Mouse (Mus musculus): ENCODE results near the gene Tmem217.
"Not testable (repeated sequence)": the region's sequence is repeated elsewhere in the genome, so short reads cannot be mapped to it uniquely, and the experiment has no call there.

Tmem217 gene

DNA sequence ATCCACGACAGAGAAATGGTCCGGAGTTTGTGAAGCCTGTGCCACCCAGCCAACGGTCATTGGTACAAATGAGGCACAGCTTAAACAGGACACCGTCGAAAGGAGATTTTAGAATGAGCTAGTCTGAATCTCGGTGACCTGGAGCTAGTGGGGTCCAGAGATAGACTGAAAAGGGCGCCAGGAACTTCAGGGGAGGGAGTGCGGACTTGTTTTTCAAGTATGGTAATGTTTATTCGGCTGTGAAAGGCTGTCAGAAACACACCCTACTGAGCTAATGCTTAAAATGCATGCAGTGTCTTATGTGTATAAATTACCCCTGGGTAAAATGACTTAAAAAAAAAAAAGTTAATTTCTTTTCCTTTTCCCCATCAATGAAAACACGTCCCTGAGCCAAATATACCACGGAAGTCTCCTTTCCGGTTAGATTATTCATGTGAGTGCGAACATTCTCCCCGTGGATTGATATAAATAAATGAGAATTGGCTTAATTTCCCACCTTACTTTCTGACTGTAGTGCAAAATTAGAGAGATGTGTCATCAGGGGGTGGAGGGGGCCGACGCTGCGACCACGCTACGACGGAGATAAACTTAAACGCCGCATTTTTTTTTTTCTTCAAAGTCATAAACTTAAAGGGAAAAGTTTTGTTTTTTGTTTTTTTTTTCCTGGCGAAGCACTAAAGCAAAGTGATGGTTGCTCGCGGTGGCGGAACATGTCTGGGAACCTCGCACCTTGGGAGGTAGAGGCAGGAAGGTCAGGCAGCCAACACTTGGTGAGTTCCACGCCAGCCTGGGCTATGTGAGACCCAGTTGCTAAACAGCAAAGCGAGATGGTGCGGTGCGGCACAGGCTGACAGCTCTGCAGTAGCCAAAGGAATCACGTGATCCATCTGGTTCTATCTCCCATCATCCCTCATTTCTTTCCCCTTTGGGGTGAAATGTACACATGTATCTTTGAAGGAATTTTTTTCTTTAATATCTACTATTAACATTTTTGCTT, 49.2 kb downstream of the Tmem217 start:
- no peak for DNase-seq (ENCODE audit: low read depth)

DNA sequence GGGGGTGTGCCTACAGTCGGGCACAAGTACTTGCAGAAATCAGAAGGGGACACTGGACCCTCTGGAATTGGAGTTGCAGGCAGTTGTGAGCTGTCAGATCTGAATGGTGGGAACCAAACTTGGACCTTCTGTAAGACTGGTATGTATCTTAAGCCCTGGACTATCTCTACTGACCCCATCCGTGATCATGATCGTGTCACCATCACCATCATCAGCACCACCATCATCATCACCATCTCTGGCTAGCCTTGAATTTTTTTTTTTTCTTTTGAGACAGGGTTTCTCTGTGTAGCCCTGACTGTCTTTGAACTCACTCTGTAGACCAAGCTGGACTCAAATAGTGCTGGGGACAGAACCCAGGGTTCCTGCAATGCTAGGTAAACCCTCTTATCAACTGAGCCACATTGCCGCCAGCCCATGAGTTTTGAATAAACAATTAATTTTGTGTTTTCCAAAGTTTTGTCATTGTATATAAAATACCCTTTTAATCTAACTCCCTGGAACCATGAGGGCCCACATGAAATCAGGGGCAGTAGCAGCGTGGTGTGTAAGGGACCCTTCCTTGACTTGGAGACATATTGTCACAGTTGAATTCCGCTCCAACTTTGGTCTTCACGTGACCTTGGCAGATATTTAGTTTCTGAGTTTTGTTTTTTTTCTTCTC, 50.0 kb downstream of the Tmem217 start:
- no peak for DNase-seq (ENCODE audit: low read depth)

DNA sequence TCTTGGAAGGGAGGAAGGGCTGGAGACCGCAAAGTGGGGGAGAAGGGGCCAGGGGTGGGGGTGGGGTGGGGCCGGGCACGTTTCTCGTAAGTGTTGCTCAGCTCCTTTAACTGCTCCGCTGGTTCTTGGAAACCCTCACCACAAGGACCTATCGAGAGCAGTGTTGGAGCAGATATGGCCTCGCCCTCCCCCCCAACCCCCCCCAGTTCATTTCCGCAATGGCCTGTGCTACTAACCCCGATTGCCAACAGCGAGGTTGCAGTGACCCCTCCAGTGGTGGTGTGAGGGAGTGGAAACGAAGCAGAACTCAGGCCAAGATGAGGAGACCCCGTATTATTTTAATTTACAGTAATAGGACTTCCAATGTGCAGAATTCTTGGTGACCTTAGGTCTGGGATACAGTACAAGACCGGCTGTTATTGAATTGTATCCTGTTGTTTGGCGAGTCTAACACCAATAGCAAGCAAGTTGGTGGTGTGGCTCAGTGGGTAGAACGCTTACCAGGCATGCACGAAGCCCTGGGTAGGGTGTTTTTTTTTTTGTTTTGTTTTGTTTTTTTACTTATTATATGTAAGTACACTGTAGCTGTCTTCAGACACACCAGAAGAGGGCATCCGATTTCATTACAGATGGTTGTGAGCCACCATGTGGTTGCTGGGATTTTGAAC, 51.2 kb downstream of the Tmem217 start:
- DNase-seq (ENCODE audit: low read depth): peak; percentile 64

DNA sequence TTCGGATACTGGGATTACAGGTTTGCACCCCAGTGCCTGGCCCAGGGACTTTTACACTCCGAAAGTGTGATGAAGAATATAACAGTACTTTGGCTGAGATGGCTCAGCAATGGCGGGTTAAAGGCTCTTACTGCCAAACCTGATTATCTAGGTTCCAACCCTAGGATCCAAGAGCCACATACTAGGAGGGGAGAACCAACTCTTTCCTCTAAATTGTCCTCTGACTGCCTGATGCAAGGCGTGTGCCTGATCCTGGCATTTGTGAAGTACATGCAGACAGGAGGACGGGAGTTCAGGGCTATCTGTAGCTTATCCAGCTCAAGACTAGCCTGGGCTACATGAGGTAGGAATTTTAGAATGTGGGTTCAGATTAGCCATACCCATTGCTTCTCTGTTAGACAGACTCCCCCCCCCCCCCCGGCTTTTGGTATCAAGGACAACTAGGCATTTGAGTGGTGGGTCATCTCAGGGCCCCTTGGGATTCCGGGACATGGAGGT, 51.9 kb downstream of the Tmem217 start:
- DNase-seq (ENCODE audit: low read depth): peak; percentile 36

DNA sequence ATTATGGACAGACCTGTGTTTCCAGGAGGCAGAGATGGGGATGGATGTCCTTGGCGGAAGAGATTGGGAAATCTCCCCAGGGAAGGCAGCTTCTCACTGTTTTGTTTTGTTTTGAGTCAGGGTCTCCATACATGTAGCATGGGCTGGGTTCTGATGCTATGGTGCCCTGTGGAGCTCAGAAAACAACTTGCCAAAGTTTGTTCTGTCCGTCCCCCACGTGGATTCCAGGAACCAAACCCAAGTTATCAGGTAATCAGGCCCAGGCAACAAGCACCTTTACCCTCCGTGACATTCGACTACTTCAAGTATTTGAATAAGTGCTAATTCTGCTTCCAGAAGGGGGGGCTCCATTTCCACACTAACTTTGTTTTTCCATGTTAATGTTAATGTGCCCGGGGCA, 52.7 kb downstream of the Tmem217 start:
- no peak for DNase-seq (ENCODE audit: low read depth)

DNA sequence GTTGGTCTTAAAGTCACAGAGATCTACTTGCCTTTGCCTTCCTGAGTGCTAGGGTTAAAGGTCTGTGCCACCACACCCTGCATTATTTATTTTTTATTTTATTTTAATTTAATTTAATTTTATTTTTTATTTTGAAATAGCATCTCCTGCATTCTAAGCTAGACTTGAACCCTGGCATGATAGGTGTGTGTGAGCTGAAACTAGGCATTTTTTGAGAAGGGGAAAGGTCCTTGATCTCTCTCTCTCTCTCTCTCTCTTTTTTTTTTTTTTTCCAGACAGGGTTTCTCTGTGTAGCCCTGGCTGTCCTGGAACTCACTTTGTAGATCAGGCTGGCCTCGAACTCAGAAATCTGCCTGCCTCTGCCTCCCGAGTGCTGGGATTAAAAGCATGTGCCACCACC, 53.2 kb downstream of the Tmem217 start:
- DNase-seq (ENCODE audit: low read depth): not testable (repeated sequence)

DNA sequence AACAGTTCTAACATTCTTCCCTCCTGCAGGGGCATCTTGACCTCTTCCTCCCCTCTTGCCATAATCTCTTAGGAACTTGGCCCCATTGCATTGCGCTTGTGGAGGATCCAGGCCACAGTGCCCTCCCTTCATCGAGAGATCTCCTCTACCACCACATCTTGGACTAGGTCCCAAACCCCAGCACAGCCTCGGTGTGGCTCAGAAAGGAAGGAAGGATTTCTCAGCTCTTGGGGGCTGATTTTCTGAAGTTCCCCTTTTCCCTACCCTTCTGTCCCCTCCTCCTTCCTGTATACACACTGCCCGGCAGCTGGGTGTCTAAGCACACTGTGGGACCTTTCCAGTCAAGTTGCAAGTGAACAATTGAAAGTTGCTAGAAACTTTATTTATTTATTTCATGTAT, 54.2 kb downstream of the Tmem217 start:
- DNase-seq (ENCODE audit: low read depth): no peak

DNA sequence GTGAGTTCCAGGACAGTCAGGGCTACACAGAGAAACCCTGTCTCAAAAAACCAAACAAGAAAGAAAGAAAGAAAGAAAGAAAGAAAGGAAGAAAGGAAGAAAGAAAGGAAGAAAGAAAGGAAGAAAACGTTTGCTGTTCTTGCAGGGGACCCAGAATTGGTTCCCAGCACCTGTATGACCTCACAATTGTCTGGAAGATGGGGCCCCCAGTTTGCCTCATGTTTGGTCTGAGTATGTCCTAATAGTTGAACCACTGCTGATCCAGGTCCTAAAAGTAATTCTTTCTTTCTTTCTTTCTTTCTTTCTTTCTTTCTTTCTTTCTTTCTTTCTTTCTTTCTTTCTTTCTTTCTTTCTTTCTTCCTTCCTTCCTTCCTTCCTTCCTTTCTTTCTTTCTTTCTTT, 54.7 kb downstream of the Tmem217 start:
- not testable (repeated sequence) for DNase-seq (ENCODE audit: low read depth)

DNA sequence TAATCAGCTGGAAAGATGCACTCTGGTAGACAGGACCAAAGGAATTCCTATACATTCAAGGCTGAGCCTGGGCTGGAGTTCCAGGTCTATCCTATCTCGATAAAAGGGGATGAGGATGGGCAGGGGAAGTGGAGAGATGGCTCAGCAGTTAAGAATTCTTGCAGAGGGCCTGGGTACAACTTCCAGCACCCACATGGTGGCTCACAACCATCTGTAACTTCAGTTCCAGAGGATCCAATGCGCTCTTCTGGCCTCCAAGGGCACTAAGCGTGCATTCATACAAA, 55.2 kb downstream of the Tmem217 start:
- no peak for DNase-seq (ENCODE audit: low read depth)

DNA sequence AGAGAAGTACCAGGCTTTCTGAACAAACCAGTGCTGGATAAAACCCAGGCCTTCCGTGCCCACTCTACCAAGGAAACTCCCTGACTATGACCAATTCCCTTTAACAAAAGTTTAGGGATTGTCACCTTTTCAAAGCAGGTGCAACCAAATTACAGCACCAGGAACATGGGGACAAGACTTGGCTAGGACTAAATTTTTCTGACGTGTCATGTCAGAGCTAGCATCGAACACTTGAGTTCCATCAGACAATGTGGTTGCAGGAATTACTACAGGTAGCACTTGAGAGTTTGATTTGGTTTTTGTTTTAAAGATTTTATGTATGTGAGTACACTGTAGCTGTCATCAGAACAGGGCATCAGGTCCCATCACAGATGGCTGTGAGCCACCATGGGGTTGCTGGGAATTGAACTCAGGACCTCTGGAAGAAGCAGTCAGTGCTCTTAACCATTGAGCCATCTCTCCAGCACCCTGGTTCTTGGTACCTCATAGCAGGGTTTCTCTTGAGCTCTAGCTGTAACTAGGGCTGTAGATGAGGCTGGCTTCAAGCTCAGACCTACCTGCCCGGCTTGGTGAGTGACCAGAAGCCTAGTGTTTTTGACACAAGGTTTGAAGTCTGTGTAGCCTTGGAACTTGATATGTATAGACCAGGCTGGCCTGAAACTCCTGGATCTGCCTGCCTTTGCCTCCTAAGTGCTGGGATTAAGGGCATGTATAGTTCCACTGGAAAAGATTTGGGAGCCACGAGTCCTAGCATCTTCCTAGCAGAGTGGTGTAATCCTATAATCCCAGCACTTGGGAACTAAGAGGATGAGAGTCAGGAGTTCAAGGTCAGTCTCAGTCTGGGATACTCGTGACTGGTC, 55.7 kb downstream of the Tmem217 start:
- peak; percentile 55 for DNase-seq (ENCODE audit: low read depth)

DNA sequence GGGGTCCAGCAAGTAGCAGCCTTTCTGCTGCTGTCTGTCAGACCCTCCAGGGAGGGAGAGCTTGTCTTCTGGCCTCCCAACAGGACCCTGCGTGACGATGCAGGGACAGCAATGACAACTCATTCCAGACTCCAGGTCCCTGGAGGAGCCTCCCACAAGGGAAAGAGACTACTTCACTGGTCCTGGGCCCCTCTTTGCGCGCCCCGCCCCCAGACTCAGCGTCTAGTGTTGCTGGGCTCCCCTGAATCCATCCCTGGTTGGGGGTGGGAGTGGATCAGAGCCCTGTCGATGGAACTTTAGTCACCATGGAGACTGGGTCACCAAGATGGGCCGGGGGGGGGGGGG, 57.5 kb downstream of the Tmem217 start:
- no peak for DNase-seq (ENCODE audit: low read depth)

DNA sequence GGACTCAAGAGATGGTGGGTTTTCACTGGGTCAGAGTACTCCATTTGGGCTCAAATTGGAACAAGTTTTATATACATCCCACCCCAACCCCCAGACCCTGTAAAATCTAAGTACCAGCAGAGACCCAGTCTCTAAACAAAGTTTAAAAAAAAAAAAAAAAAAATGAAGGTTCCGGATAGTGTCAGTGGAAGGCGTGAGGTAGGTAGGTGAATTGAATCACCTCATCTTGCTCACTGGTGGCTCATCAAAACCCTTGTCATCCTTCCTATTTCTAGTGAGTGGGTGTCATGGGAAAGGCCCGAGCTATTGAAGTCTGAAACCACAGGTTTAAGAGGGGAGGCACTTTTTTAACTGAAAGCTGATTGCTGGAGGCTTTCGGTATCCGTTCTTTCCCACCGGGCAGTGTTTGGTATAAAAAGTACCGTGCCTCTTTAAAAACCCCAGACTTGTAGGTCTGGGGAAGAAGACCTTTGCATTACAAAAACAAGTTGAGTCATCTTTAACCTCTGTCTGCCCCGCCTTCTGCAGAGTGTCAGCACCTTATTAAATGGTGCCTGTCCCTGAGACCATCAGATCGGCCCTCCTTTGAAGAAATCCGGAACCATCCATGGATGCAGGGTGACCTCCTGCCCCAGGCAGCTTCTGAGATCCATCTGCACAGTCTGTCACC, 58.0 kb downstream of the Tmem217 start:
- DNase-seq (ENCODE audit: low read depth): peak; percentile 87

DNA sequence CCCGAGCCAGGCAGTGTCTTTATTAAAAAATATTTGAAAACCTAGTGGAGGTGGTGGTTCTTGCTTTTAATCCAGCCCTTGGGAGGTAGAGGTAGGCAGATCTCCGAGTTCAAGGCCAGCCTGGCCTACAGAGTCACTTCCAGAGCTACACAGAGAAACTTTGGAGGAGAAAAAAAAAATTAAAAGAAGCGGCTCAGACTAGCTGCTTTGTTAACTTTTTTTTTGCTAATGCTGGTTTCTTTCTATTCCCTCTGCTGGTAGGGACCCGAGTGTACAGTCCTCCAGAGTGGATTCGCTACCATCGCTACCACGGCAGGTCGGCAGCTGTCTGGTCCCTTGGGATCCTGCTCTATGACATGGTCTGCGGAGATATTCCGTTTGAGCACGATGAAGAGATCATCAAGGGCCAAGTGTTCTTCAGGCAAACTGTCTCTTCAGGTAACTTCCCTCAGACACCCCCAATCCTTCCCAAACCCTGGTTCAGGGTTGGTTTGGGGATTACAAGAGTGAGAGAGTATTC, 58.7 kb downstream of the Tmem217 start:
- peak; percentile 51 for DNase-seq (ENCODE audit: low read depth)

DNA sequence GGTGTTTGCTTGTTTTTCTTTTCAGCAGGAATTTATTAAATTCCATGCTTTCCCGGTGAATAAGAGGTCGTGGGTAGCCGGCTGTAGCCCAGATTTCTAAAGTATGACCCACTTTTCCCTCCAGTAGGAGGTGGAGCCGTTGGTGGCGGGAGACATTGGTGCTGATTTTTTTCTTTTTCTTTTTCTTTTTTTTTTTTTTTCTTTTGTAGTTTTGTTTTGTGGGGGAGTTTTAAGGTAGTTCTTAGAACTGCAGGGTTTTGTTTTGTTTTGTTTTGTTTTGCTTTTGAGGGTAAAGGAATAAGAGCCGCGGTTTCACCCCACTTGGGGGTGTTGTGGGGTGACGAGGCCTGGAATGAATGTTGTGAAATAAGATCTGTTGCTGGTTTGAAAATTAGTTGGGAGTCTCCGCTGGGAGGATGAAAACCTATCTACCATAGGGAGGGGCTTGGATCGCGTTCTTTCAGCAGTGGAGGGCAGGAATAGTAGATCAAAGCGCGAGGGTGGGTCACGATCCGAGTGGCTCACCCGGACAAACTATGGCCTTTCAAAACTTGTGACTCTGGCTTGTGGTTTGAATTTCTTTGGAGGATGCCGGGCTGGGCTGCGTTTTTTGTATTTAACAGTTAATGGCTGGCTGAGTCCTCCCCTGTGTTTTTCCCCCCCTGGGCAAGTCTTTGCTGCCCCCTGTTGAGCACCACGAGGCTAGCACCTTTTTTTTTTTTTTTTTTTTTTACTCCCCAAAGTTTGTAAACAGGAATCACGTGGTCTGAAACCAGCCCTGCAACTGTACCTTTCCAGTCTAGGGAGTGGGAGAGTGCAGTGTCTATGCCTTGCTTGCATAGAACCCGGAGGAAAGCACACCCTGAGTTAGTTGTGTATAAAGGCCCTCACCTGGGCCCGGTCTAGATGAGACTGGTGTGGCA, 59.7 kb downstream of the Tmem217 start:
- peak; percentile 94 for DNase-seq (ENCODE audit: low read depth)

DNA sequence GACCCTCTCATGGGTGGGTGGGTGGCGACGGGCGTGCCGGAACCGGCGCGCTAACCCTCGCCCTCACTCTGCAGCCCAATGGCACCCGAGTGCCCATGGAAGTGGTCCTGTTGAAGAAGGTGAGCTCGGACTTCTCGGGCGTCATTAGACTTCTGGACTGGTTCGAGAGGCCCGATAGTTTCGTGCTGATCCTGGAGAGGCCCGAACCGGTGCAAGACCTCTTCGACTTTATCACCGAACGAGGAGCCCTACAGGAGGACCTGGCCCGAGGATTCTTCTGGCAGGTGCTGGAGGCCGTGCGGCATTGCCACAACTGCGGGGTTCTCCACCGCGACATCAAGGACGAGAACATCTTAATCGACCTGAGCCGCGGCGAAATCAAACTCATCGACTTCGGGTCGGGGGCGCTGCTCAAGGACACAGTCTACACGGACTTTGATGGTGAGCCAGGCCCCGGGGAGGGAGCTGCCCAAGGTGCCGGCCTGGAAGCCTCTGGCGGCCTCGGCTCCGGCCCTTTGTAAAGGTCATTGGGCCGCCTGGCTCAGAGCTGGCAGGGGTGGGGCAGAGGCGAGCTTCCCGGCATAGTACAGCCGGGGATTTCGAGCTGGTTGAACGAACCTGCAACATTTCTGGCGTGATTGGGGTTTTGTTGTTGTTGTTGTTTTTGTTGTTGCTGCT, 60.5 kb downstream of the Tmem217 start:
- DNase-seq (ENCODE audit: low read depth): peak; percentile 69

DNA sequence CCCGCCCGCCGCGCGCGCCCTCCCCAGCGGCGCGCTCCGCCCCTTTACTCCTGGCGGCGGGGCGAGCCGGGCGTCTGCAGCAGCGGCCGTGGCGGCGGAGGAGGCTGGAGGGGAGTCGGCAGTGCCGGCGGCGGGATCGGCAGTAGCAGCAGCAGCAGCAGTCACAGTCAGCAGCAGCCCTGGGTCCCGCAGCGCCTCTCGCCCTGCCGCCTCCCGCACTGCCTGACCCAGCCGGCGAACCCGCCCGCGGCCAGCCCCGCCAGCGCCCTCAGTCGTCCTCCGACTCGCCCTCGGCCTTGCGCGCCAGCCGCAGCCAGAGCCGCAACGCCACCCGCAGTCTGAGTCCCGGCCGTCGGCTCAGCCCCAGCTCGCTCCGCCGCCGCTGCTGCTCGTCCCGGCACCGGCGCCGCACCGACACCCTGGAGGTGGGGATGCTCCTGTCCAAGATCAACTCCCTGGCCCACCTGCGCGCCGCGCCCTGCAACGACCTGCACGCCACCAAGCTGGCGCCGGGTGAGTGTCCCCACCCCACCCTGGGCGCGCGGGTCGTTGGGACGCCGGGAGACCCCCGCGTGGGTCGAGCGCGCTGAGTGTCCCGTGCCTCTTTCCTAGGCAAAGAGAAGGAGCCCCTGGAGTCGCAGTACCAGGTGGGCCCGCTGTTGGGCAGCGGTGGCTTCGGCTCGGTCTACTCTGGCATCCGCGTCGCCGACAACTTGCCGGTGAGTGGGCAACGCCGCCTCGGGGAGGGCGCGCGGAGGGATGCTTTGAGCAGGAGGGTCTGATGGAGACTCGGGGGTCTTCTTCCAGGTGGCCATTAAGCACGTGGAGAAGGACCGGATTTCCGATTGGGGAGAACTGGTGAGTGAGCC, 61.2 kb downstream of the Tmem217 start, which contains the start of gene Pim1:
Gene Pim1 (plus strand): TSS at position 41 of the 869 bp plus-strand sequence.
- peak; percentile 79 for DNase-seq (ENCODE audit: low read depth)

DNA sequence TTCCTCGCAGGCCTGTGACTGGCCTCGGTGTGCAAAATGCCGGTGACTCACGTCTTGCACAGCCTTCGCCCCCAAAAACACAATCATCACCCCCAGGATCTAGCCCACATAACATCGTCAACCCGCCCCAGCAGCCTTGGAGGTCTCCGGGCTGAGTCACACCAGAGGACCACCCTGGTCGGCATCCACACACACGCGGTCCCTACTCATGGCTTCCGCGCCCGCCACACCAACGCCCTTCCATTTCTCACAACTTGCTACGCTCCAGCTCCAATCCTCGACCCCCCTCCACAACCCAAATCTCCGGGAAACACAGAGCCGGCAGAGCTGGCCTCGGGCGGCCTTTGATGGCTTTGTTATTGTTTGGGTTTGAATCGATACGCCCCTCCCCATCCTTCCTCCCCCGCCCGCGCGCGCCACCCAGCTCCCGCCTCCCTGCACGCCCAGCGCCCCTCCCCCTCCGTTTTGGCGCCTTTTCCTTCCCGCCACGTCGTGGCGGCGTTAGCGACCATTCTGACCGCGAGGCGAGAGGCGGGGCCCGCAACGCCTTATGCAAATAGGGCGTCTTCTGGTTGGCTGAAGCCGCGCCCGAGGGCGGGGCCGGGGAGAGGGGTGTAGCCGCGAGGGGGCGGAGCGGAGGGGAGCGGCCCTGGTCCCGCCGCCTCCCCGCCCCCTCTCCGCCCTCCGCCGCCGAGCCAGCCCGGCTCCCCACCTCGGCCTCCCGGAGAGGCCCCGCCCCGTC, 62.0 kb downstream of the Tmem217 start:
- DNase-seq (ENCODE audit: low read depth): peak; percentile 99
